Mouse (Mus musculus) heart, embryonic 14.5 days (tissue): ENCODE data around the gene Ep400. TPM values are rescaled to one million over a fixed set of nuclear protein-coding genes. Genes with fewer than 3 reads are reported as not detected.

Experiments
- ATAC-seq: fragments of 200-750 bp; cut with Nextera tagmentation; 2 replicates; pipeline ENCODE4 v1.8.0; 2017; ENCODE audit warnings: low read depth, moderate TSS enrichment; ENCODE audit not compliant: insufficient number of reproducible peaks, insufficient read depth, low FRiP score
- H3K27ac ChIP-seq, 2 experiments: fragments of 200-500 bp in 1 of 2; fragments of 300-500 bp in 1 of 2; sonication (generic) in 1 of 2; replicated peaks in 1 of 2; 2 replicates each; pipeline ENCODE4 v1.5.1; 2012 to 2014; ENCODE audit warnings: low read depth in 2 of 2, low read length in 2 of 2, control low read depth in 1 of 2, mild to moderate bottlenecking in 1 of 2, mixed read lengths in 1 of 2; ENCODE audit not compliant: control insufficient read depth in 1 of 2, insufficient read depth in 1 of 2
- H3K27me3 ChIP-seq: fragments of 300-500 bp; sonication (generic); 2 replicates; pipeline ENCODE4 v1.6.1; 2014; ENCODE audit warnings: mild to moderate bottlenecking, low read length, control low read depth; ENCODE audit not compliant: control insufficient read depth, insufficient read depth
- H3K36me3 ChIP-seq: fragments of 300-500 bp; sonication (generic); 2 replicates; pipeline ENCODE4 v1.6.1; 2014; ENCODE audit warnings: mild to moderate bottlenecking, control low read depth, low read length, mixed read lengths; ENCODE audit not compliant: control insufficient read depth, insufficient read depth
- H3K4me1 ChIP-seq, 2 experiments: fragments of 200-500 bp in 1 of 2; fragments of 300-500 bp in 1 of 2; sonication (generic) in 1 of 2; 2 replicates each; pipeline ENCODE4 v1.6.1; 2012 to 2014; ENCODE audit warnings: low read length in 2 of 2, control low read depth in 1 of 2, mixed read lengths in 1 of 2; ENCODE audit not compliant: control insufficient read depth in 2 of 2, insufficient read depth in 2 of 2
- H3K4me2 ChIP-seq: fragments of 300-500 bp; sonication (generic); 2 replicates; pipeline ENCODE4 v1.6.1; 2014; ENCODE audit warnings: mild to moderate bottlenecking, low read length
- H3K4me3 ChIP-seq, 2 experiments: fragments of 200-500 bp in 1 of 2; fragments of 300-500 bp in 1 of 2; sonication (generic) in 1 of 2; 2 replicates each; pipeline ENCODE4 v1.5.1; 2012 to 2014; ENCODE audit warnings: low read length in 2 of 2, mild to moderate bottlenecking in 2 of 2, control low read depth in 1 of 2, low read depth in 1 of 2, moderate library complexity in 1 of 2; ENCODE audit not compliant: control insufficient read depth in 1 of 2, insufficient read depth in 1 of 2
- H3K9ac ChIP-seq: fragments of 300-500 bp; sonication (generic); 2 replicates; pipeline ENCODE4 v1.6.1; 2014; ENCODE audit warnings: mild to moderate bottlenecking, low read length
- H3K9me3 ChIP-seq: fragments of 300-500 bp; sonication (generic); 2 replicates; pipeline ENCODE4 v1.6.1; 2016; ENCODE audit warnings: low read length, control low read depth; ENCODE audit not compliant: control insufficient read depth
- WGBS: fragments of 180-500 bp; shearing (Covaris S2); extraction: QIAGEN DNeasy Blood & Tissue Kit; methylation state at CpG from one replicate; pipeline ENCODE4 v1.1.7; 2014; 5-methylcytosine and 5-hydroxymethylcytosine counted together
- polyA plus RNA-seq: library from polyadenylated mRNA; unstranded; fragments of >200 nt; fragmentation: Nextera tagmentation; extraction: Ambion mirVana; gene quantifications from 2 replicates; pipeline ENCODE4 v1.2.1, GENCODE M21; 2014

Ep400 gene
- polyA plus RNA-seq, 1 experiment from 2014 or later: 24.3 TPM

DNA sequence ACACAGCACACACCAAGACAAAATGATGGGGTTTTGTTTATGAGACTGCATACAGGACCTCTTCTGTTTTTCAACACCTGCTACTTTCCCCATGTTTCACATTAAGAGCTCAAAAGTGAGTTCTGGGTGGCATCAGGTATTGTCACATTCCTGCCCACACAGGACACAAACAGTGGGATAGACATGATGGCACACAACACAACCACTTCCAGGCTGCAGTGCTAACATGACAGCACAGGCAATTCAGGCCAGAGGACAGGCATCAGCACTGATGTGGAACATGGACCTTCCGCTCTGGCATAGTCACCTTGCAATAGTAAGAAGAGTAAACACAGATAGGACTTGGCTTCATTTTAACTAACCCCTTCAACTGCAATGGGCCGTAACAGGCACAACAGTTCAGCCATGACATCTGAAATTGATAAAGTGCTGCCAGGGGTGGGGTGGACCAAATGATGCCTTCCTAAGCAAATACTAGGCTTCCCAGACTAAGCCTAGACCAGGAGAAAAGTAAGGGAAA, 105.7 kb downstream of the Ep400 start:
- Histone ChIP-seq H3K4me3 (no peak overlapping the region), H3K9ac (no peak overlapping the region), H3K9me3 (no peaks in the 10 kb centered on the region), H3K27ac (no peak overlapping the region), H3K4me2 (no peak overlapping the region), H3K36me3 (peaks cover 97% of the 10 kb centered on the region), H3K27me3 (no peaks in the 10 kb centered on the region), H3K4me1 (no peaks in the 10 kb centered on the region)
- WGBS: 93% methylated on average over 2 of the region's 2 CpGs
- ATAC-seq: no peak

DNA sequence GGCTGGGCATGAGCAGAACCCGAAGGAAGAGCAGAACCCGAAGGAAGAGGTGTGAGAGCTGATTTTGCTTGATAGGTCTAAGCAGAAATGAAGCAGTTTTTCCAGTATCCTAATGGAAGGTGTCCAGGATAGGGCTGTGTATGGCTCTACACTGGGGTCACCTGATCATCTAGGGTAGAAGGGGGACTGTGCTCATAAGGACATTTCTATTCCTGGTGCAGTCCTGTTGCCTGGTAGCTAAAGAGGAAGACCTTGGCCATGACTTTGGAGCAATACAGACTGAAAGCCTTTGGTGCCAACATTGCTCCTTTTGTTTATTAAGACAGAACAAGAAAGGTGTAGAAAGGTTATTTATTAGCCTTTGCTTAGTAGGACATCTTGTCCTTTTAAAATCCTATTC, 106.5 kb downstream of the Ep400 start:
- H3K9me3 ChIP-seq: no peaks in the 10 kb centered on the region
- H3K27ac ChIP-seq: no peak overlapping the region
- ATAC-seq: no peak
- no peaks in the 10 kb centered on the region for H3K4me1 ChIP-seq
- no peak overlapping the region for H3K4me3 ChIP-seq
- 92% methylated on average over 2 of the region's 2 CpGs for WGBS
- H3K36me3 ChIP-seq: peaks cover 97% of the 10 kb centered on the region
- no peak overlapping the region for H3K4me2 ChIP-seq
- no peak overlapping the region for H3K9ac ChIP-seq
- H3K27me3 ChIP-seq: no peaks in the 10 kb centered on the region

GRCm38 (mm10) chr5:110659682-110660081, 110.8 kb downstream of the Ep400 start:
- H3K36me3 ChIP-seq: peaks cover 97% of the 10 kb centered on the region
- no peaks in the 10 kb centered on the region for H3K27me3 ChIP-seq
- H3K4me1 ChIP-seq: no peaks in the 10 kb centered on the region
- no peak for ATAC-seq
- H3K9me3 ChIP-seq: no peaks in the 10 kb centered on the region
- H3K4me3 ChIP-seq: no peak overlapping the region
- no peak overlapping the region for H3K9ac ChIP-seq
- H3K27ac ChIP-seq: no peak overlapping the region
- no peak overlapping the region for H3K4me2 ChIP-seq

GRCm38 (mm10) chr5:110653686-110654085, 116.8 kb downstream of the Ep400 start:
- no peaks in the 10 kb centered on the region for H3K27me3 ChIP-seq
- peaks cover 5 to 6% of the 10 kb centered on the region in 2 experiments; a peak in 3 of 4 replicates for H3K4me1 ChIP-seq
- H3K27ac ChIP-seq: no peak overlapping the region
- H3K4me2 ChIP-seq: peak overlapping the region; percentile 95
- peak overlapping the region; percentile 84 to 95 for H3K4me3 ChIP-seq
- peak overlapping the region; percentile 91 for H3K9ac ChIP-seq
- 1% methylated on average over 36 of the region's 37 CpGs for whole genome bisulfite sequencing
- no peaks in the 10 kb centered on the region for H3K9me3 ChIP-seq
- peaks cover 72% of the 10 kb centered on the region for H3K36me3 ChIP-seq
- 0 out of 2 replicates have a peak, but pooled peaks have one; percentile 28 for ATAC-seq

DNA sequence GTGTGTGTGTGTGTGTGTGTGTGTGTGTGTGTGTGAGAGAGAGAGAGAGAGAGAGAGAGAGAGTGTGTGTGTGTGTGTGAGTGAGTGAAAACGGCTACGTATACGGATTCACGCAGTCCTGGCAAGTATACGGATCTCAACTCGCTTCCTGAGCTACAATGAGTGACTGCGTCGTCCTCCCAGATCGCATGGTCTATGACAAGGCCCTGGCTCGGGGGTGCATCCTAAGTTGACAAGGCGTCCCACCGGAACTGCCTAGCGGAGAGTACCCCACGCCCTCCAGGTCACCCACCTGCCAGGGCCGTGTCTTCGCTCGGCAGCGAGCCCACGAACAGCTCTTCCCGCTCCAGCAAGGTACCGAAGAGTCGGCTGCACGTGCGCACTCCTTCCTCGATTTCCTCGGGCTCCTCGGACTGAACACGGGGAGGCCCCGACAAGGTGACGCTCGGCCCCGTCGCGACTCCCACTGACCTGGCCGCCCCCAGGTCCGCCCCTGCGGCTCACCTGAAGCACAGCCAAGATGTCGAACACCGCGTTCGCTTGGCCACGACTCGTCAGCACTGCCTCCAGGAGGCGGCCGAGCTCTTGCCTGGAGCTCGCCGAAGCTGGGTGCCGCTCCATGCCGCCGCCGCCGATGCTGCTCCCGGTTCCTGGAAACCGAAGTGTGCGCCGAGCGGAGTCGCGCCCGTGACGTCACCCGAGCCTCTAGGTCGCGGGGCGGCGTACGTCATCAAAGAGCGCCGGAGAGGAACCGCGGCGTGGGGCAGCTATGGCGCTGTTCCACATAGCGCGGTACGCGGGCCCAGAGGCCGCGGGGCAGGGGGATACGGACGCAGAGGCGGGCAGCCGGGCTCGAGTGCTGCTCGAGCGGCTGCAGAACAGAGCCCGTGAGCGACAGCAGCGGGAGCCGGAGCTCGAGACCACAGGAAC, 117.5 kb downstream of the Ep400 start, which contains the start of the genes Noc4l and Ddx51:
Gene Noc4l (minus strand): TSS at position 699 of the 930 bp plus-strand sequence.
Gene Ddx51 (plus strand): TSS at position 733 of the 930 bp plus-strand sequence.
- H3K9me3 ChIP-seq: no peaks in the 10 kb centered on the region
- ATAC-seq: peak; percentile 68
- H3K4me3 ChIP-seq: peak within 1 kb of the TSS; percentile 84 to 95
- peak within 1 kb of the TSS; percentile 91 for H3K9ac ChIP-seq
- H3K27ac ChIP-seq: no peak within 1 kb of the TSS
- WGBS: under 1% methylated on average over 91 of the region's 91 CpGs
- H3K36me3 ChIP-seq: peaks cover 72% of the 10 kb centered on the region
- peak within 1 kb of the TSS; percentile 95 for H3K4me2 ChIP-seq
- H3K4me1 ChIP-seq: peaks cover 5 to 6% of the 10 kb centered on the region in 2 experiments; a peak in 3 of 4 replicates
- no peaks in the 10 kb centered on the region for H3K27me3 ChIP-seq

- ATAC-seq: no peak
- Histone ChIP-seq H3K4me2 (no peak overlapping the region), H3K27ac (no peak overlapping the region), H3K36me3 (peaks cover 55% of the 10 kb centered on the region), H3K27me3 (no peaks in the 10 kb centered on the region), H3K4me3 (no peak overlapping the region), H3K9ac (no peak overlapping the region), H3K9me3 (no peaks in the 10 kb centered on the region), H3K4me1 (no peaks in the 10 kb centered on the region)
These were observed 124.1 kb downstream of the Ep400 start for GRCm38 (mm10) chr5:110646377-110646776.

DNA sequence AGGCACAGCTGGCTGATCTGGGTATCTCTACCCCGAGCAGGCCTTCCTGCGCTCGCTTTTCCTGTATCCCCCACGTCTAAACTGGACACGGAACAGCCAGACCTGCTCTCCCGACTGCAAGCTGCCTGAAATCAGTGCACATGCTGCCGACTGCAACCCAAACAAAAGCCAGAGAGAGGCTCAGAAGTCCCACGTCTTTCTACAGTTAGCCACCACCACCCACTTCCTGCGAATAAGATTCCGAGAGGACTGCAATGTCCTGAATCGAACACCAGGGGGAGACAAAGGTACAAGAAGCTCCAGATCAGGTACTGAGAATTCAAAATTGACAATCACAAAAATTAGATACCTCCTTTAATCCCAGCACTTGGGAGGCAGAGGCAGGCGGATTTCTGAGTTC, 131.1 kb downstream of the Ep400 start:
- H3K4me2 ChIP-seq: peak overlapping the region; percentile 46
- no peaks in the 10 kb centered on the region for H3K27me3 ChIP-seq
- H3K9ac ChIP-seq: peak overlapping the region; percentile 58; the same call in 1 of the 2 replicates
- no peaks in the 10 kb centered on the region for H3K4me1 ChIP-seq
- 17% methylated on average over 12 of the region's 12 CpGs for WGBS
- ATAC-seq: no peak
- peak overlapping the region in 1 of 2 experiments; percentile 19; a peak in 2 of 4 replicates for H3K4me3 ChIP-seq
- no peak overlapping the region for H3K27ac ChIP-seq
- no peaks in the 10 kb centered on the region for H3K9me3 ChIP-seq
- no peaks in the 10 kb centered on the region for H3K36me3 ChIP-seq
